Mouse (Mus musculus): ENCODE data around the gene Btg2. TPM values are rescaled to one million over a fixed set of nuclear protein-coding genes. Genes with fewer than 3 reads are reported as not detected.
A peak's percentile ranks its signal among the peaks of the same experiment; 100 is the strongest.

Btg2 gene
- polyA plus RNA-seq, 1 experiment: 11.9 TPM

DNA sequence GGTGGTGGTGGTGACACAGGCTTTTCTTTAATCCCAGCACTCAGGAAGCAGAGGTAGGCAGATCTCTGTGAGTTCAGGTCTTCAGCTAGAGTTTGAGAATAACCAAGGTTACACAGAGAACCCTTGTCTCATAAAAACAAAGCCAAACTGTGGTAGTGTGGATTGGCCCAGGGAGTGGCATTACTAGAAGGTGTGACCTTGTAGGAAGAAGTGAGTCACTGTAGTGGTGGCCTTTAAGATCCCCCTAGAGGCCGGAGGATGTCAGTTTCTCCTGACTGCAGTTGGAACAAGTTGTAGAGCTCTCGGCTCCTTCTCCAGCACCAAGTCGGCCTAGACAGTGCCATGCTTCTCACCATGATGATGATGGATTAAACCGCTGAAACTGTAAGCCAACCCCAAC is 32.1 kb upstream of the Btg2 start, which contains the start of gene Chit1:
TSS of gene Chit1 (plus strand) at position 264 of the 400 bp plus-strand sequence.
- Histone ChIP-seq H3K4me1 (ENCODE audit: control insufficient read depth, insufficient read depth, low read length) (no peaks in the 10 kb centered on the region; the same call in 1 of the 2 replicates), H3K4me3 (replicated peaks; ENCODE audit: insufficient read depth, low read depth, low read length) (no peak within 1 kb of the TSS), H3K27me3 (ENCODE audit: control insufficient read depth, insufficient read depth, low read length) (no peaks in the 10 kb centered on the region), H3K27ac (ENCODE audit: insufficient read depth, low read length) (no peak within 1 kb of the TSS)
- DNase-seq: no peak
- TF ChIP-seq POLR2A (IDR thresholded peaks at IDR 0.05; ENCODE audit: borderline replicate concordance, insufficient read depth, low read length): no peak
- no peak for TF ChIP-seq CTCF (IDR thresholded peaks at IDR 0.05; ENCODE audit: borderline replicate concordance, insufficient read depth, low read depth, low read length)
- WGBS: 86% methylated on average over 4 of the region's 4 CpGs

DNA sequence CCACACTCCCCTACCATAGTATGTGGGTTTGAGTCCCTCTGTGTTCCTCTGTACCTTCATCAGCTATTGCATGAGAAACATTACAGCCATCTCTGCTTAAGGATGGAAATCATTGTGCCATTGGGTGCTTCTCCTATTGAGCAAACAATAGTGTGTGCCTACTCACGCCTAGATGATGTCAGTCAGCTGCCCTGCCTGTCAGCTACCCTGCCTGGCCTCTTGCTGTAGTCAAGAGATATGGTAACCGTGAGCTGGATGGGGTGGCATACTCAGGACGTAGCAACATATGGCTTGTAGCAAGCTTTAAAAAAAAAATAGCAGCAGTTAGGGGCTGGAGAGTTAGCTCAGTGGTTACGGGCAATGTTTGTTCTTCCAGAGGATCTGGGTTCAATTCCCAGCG is 31.5 kb upstream of the Btg2 start:
- Histone ChIP-seq H3K4me1 (ENCODE audit: control insufficient read depth, insufficient read depth, low read length) (no peaks in the 10 kb centered on the region; the same call in 1 of the 2 replicates), H3K27me3 (ENCODE audit: control insufficient read depth, insufficient read depth, low read length) (no peaks in the 10 kb centered on the region), H3K27ac (ENCODE audit: insufficient read depth, low read length) (no peak overlapping the region), H3K4me3 (replicated peaks; ENCODE audit: insufficient read depth, low read depth, low read length) (no peak overlapping the region)
- DNase-seq: no peak
- 93% methylated on average over 5 of the region's 5 CpGs for WGBS
- TF ChIP-seq CTCF (IDR thresholded peaks at IDR 0.05; ENCODE audit: borderline replicate concordance, insufficient read depth, low read depth, low read length): no peak
- TF ChIP-seq POLR2A (IDR thresholded peaks at IDR 0.05; ENCODE audit: borderline replicate concordance, insufficient read depth, low read length): no peak

DNA sequence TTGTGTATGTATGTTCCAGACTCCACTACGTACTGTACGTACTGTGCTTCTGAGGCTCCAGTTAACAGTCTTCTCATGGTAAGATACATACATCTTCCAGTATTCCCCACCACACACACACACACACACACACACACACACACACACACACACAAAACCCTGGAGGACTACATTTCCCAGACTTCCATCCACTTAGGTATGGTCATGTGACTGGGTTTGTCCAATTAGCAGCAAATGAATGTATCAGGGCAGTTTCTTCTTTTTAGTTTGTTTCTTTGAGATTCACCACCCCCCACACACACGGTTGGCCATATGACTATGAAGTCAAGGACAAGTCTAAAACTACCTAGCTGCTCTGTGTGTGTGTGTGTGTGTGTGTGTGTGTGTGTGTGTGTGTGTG is 31.1 kb upstream of the Btg2 start:
- TF ChIP-seq POLR2A (IDR thresholded peaks at IDR 0.05; ENCODE audit: borderline replicate concordance, insufficient read depth, low read length) (no peak), CTCF (IDR thresholded peaks at IDR 0.05; ENCODE audit: borderline replicate concordance, insufficient read depth, low read depth, low read length) (no peak)
- Histone ChIP-seq H3K4me3 (replicated peaks; ENCODE audit: insufficient read depth, low read depth, low read length) (no peak overlapping the region), H3K27ac (ENCODE audit: insufficient read depth, low read length) (no peak overlapping the region), H3K27me3 (ENCODE audit: control insufficient read depth, insufficient read depth, low read length) (no peaks in the 10 kb centered on the region), H3K4me1 (ENCODE audit: control insufficient read depth, insufficient read depth, low read length) (no peaks in the 10 kb centered on the region; the same call in 1 of the 2 replicates)
- DNase-seq: no peak
- 93% methylated on average over 3 of the region's 3 CpGs for WGBS

DNA sequence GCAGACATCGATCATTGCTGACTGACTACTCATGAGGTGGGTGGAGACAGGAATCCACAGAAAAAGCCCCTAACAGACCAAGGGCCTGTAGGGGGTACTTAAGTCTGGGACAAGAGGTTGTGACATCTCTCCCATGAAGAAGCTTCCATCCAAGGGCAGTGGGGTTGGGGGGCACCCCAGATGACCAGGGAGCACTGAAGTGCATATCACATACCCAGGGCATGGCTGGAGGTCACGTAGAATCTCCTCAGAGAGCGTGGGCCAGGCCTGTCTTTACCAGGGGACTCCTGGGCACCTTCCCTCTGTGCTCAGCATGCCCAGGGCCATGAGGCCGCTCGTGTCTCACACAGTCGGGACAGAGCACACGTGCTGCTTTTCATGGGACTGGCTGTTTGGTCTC is 28.9 kb upstream of the Btg2 start:
- Histone ChIP-seq H3K27me3 (ENCODE audit: control insufficient read depth, insufficient read depth, low read length) (no peaks in the 10 kb centered on the region), H3K4me1 (ENCODE audit: control insufficient read depth, insufficient read depth, low read length) (peaks cover 5% of the 10 kb centered on the region), H3K4me3 (replicated peaks; ENCODE audit: insufficient read depth, low read depth, low read length) (no peak overlapping the region), H3K27ac (ENCODE audit: insufficient read depth, low read length) (no peak overlapping the region)
- no peak for DNase-seq
- 93% methylated on average over 7 of the region's 7 CpGs for WGBS
- no peak for TF ChIP-seq POLR2A (IDR thresholded peaks at IDR 0.05; ENCODE audit: borderline replicate concordance, insufficient read depth, low read length)
- TF ChIP-seq CTCF (IDR thresholded peaks at IDR 0.05; ENCODE audit: borderline replicate concordance, insufficient read depth, low read depth, low read length): no peak

DNA sequence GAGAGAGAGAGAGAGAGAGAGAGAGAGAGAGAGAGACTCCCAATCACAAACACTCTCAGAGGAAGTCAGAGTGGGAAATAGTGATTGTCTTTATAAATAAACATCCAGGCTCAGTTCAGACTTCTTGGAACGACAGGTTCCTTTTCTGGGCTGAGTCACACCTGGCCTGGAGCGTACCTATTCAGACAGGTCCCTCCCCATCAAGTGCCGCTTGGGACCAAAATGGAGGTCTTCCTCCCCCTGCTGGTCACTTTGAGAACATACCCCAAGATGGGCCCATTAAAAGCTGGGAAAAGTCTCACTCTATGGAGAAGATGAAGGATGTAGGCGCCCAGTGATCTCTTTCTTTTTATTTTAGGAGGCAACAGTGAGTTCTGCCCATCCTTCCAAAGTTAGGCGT is 27.8 kb upstream of the Btg2 start:
- Histone ChIP-seq H3K4me3 (replicated peaks; ENCODE audit: insufficient read depth, low read depth, low read length) (no peak overlapping the region), H3K27ac (ENCODE audit: insufficient read depth, low read length) (no peak overlapping the region), H3K27me3 (ENCODE audit: control insufficient read depth, insufficient read depth, low read length) (no peaks in the 10 kb centered on the region), H3K4me1 (ENCODE audit: control insufficient read depth, insufficient read depth, low read length) (peaks cover 5% of the 10 kb centered on the region)
- no peak for TF ChIP-seq POLR2A (IDR thresholded peaks at IDR 0.05; ENCODE audit: borderline replicate concordance, insufficient read depth, low read length)
- TF ChIP-seq CTCF (IDR thresholded peaks at IDR 0.05; ENCODE audit: borderline replicate concordance, insufficient read depth, low read depth, low read length): peak; percentile 93
- 5% methylated on average over 5 of the region's 5 CpGs for WGBS
- peak; percentile 73 to 79 for DNase-seq

DNA sequence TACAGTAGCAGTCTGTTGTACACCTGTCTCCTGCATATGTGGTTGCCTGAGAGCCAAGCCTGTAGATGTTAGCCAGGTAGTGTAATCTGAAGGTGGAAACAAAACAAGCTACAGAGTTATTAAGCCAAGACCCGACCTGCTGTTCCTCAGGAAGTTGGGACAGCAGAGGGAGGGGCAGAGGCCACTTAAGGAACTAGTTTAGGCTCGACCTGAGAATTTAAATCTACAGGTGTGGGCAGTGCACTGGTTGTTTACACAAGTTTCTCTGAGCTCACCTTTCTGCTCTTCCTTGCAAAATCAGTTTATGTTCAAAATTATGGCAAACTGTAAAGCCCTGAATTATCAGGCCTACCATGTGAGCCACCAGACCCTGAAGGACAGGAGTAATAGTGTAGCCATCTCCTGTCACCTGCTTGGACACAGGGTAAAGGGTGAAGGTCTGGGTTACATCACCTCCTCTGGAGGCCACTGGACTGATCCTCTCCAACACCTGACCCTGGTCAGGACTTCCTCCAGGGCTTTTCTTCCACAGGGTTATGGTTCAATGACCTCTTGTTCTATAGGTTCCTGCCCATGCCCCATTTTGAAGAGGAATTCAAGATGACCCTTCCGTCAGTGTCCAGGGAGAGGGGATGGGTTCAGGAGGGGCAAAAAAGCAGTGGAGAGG is 27.0 kb upstream of the Btg2 start:
- Histone ChIP-seq H3K4me3 (replicated peaks; ENCODE audit: insufficient read depth, low read depth, low read length) (no peak overlapping the region), H3K4me1 (ENCODE audit: control insufficient read depth, insufficient read depth, low read length) (peaks cover 5% of the 10 kb centered on the region), H3K27me3 (ENCODE audit: control insufficient read depth, insufficient read depth, low read length) (no peaks in the 10 kb centered on the region), H3K27ac (ENCODE audit: insufficient read depth, low read length) (no peak overlapping the region)
- 67% methylated on average over 3 of the region's 3 CpGs for WGBS
- DNase-seq: no peak
- TF ChIP-seq POLR2A (IDR thresholded peaks at IDR 0.05; ENCODE audit: borderline replicate concordance, insufficient read depth, low read length) (no peak), CTCF (IDR thresholded peaks at IDR 0.05; ENCODE audit: borderline replicate concordance, insufficient read depth, low read depth, low read length) (no peak)

DNA sequence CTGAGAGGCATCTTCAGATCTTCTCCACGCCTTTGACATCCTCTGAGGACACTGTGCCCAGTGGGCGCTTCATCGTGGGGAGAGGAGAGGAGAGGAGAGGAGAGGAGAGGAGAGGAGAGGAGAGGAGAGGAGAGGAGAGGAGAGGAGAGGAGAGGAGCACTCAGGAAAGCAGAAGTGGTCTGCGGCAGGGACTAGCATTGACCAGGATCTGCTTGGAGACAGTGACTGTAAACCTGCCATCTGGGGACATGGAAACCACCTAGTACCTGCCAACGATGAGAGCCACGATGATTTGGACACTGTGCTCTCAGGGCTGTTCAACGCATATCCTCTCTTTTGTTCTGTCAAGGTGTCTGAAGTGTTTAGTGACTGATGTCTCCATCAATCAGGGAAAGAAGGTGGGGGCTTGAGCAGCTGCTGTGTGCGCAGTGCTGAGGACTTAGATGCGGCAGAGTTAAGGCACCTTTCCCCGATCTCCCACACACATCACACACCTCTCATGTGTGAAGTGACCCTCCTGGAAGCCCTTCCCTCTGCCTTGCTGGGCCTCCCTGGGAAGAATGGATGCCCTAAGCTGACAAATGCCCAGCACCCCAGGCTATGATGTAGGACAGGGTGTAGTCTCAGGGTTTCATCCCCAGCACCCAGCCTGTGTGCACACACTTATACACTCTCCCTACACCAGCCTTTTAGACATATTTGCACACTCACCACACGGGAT is 26.3 kb upstream of the Btg2 start:
- H3K27me3 ChIP-seq (ENCODE audit: control insufficient read depth, insufficient read depth, low read length): no peaks in the 10 kb centered on the region
- DNase-seq: no peak

DNA sequence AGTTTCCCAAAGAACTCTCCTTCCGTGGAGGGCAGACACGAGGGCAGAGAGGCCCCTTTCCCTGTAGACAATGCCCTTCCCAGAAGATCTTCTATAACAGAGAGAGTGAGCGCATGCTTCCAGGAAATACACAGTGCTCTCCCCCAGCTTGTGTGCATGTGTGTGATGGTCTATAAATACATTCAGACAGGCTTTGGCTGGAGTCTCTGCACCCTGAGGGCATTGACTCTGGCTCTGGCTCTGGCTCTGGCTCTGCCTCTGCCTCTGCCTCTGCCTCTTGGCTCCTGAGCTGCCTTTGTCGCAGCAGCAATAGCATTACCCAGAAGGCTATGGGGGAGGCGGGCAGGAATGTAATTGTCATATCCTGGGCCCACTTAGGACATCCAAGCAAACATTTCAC is 24.9 kb upstream of the Btg2 start:
- WGBS: 48% methylated on average over 5 of the region's 5 CpGs
- no peak for TF ChIP-seq POLR2A (IDR thresholded peaks at IDR 0.05; ENCODE audit: borderline replicate concordance, insufficient read depth, low read length)
- TF ChIP-seq CTCF (IDR thresholded peaks at IDR 0.05; ENCODE audit: borderline replicate concordance, insufficient read depth, low read depth, low read length): no peak

More for the DNA sequence above, 26.3 kb upstream of the Btg2 start:
- H3K27ac ChIP-seq (ENCODE audit: insufficient read depth, low read length): no peak overlapping the region
- TF ChIP-seq POLR2A (IDR thresholded peaks at IDR 0.05; ENCODE audit: borderline replicate concordance, insufficient read depth, low read length) (no peak), CTCF (IDR thresholded peaks at IDR 0.05; ENCODE audit: borderline replicate concordance, insufficient read depth, low read depth, low read length) (no peak)
- peaks cover 5% of the 10 kb centered on the region for H3K4me1 ChIP-seq (ENCODE audit: control insufficient read depth, insufficient read depth, low read length)
- H3K4me3 ChIP-seq (replicated peaks; ENCODE audit: insufficient read depth, low read depth, low read length): no peak overlapping the region
- WGBS: 70% methylated on average over 11 of the region's 11 CpGs

More for the DNA sequence above, 24.9 kb upstream of the Btg2 start:
- Histone ChIP-seq H3K4me3 (replicated peaks; ENCODE audit: insufficient read depth, low read depth, low read length) (no peak overlapping the region), H3K27me3 (ENCODE audit: control insufficient read depth, insufficient read depth, low read length) (no peaks in the 10 kb centered on the region), H3K27ac (ENCODE audit: insufficient read depth, low read length) (no peak overlapping the region), H3K4me1 (ENCODE audit: control insufficient read depth, insufficient read depth, low read length) (peaks cover 7% of the 10 kb centered on the region)
- DNase-seq: no peak

Data from cerebellum, adult 2 months (tissue).